12 mouse cellular contexts compared by ENCODE assay signal in genomic region chr17:86415989-86416388, GRCm38 (mm10).
DNase-seq lines count a peak whose midpoint lies in the region; ATAC-seq and TF ChIP-seq lines count a peak whose summit lies in the region.
"Had no signal": no experiment of that assay in that cellular context is flagged by ENCODE, and none has a peak within 500 bp of the region (broad histone marks: within the 10 kb centered on the region; RNA-seq: fewer than 3 reads in every experiment).

No protein-coding gene starts in this region.

- no peaks in the 10 kb centered on the region for H3K9me3 ChIP-seq in forebrain, postnatal 0 days (ENCODE audit: low read length)
- H3K9me3 ChIP-seq: heart, embryonic 13.5 days; liver, embryonic 13.5 days had no signal

- ATAC-seq in forebrain, postnatal 0 days: peak; percentile 91
- ATAC-seq in granulocyte monocyte progenitor cell, adult 5-6 weeks (replicated peaks; ENCODE audit: poor library complexity, severe bottlenecking): no peak

- no peak for TF ChIP-seq CTCF in forebrain, postnatal 0 days (IDR thresholded peaks at IDR 0.05; ENCODE audit: low read depth)

- no peaks in the 10 kb centered on the region for H3K27me3 ChIP-seq in forebrain, postnatal 0 days (ENCODE audit: insufficient read depth, low read length)
- H3K27me3 ChIP-seq: heart, embryonic 13.5 days; liver, embryonic 13.5 days had no signal

- H3K4me2 ChIP-seq in forebrain, postnatal 0 days (ENCODE audit: low read depth): no peak overlapping the region
- H3K4me2 ChIP-seq: heart, embryonic 13.5 days; liver, embryonic 13.5 days had no signal

- H3K4me1 ChIP-seq in forebrain, postnatal 0 days (ENCODE audit: insufficient read depth): peaks cover 35% of the 10 kb centered on the region
- H3K4me1 ChIP-seq: liver, embryonic 13.5 days had no signal

- no peaks in the 10 kb centered on the region for H3K36me3 ChIP-seq in forebrain, postnatal 0 days (ENCODE audit: insufficient read depth)
- H3K36me3 ChIP-seq: liver, embryonic 13.5 days had no signal

- peak overlapping the region; percentile 79 for H3K27ac ChIP-seq in forebrain, postnatal 0 days (ENCODE audit: low read depth, low read length)
- H3K27ac ChIP-seq: gastrocnemius, adult 2 months; heart, embryonic 13.5 days; kidney, postnatal 0 days; liver, embryonic 13.5 days had no signal

- H3K4me3 ChIP-seq in forebrain, postnatal 0 days (ENCODE audit: low read depth, low read length): no peak overlapping the region
- H3K4me3 ChIP-seq: gastrocnemius, adult 2 months; heart, embryonic 13.5 days; liver, embryonic 13.5 days had no signal

- no peak overlapping the region for H3K9ac ChIP-seq in forebrain, postnatal 0 days
- H3K9ac ChIP-seq: heart, embryonic 13.5 days; liver, embryonic 13.5 days had no signal

- WGBS in forebrain, postnatal 0 days: 57% methylated on average over 7 of the region's 7 CpGs

- intact Hi-C loops in left cerebral cortex, postnatal 25 days (cut with DNase I): loop anchor here (5.0 kb wide), 1 partner anchor 94 kb away; no protein-coding TSS in a partner anchor

- DNase-seq in layer of hippocampus, adult 9-11 months: peak; percentile 70
- no peak for DNase-seq in layer of hippocampus, postnatal 36 days
- peak; percentile 83 for DNase-seq in forebrain, postnatal 0 days
- DNase-seq in left cerebral cortex, postnatal 25 days (ENCODE audit: low spot score in 2 of 2): peak; percentile 75 to 86
- peak; percentile 72 to 76 for DNase-seq in right cerebral cortex, postnatal 36 days (ENCODE audit: low spot score in 2 of 2)
- DNase-seq in ovary, adult 18-20 months (ENCODE audit: low spot score): no peak
- DNase-seq: gastrocnemius, adult 2 months; liver, embryonic 13.5 days; lung, postnatal 36 days had no signal

Comparison
In these comparisons a context has a peak if more than half of its experiments do, and no peak if none do; other contexts are left out.
1. DNase-seq: peak in layer of hippocampus, adult 9-11 months (single experiment), forebrain, postnatal 0 days (single experiment), left cerebral cortex, postnatal 25 days (2 of 2) and right cerebral cortex, postnatal 36 days (2 of 2); none in layer of hippocampus, postnatal 36 days (0 of 2) and ovary, adult 18-20 months (single experiment).